Mouse (Mus musculus) intestine, postnatal 0 days (tissue): ENCODE data around the gene Tmem50b. TPM values are rescaled to one million over a fixed set of nuclear protein-coding genes. Genes with fewer than 3 reads are reported as not detected.

Experiments
- ATAC-seq: fragments of 200-750 bp; cut with Nextera tagmentation; 2 replicates; pipeline ENCODE4 v1.8.0; 2017; ENCODE audit warnings: mild to moderate bottlenecking, moderate TSS enrichment, moderate library complexity
- H3K27ac ChIP-seq: fragments of 300-500 bp; sonication (generic); 2 replicates; pipeline ENCODE4 v1.5.1; 2014; ENCODE audit warnings: mild to moderate bottlenecking, low read depth, low read length, moderate library complexity
- H3K27me3 ChIP-seq: fragments of 300-500 bp; sonication (generic); replicated peaks from 2 replicates; pipeline ENCODE4 v1.6.1; 2014; ENCODE audit warnings: low read length, mixed read lengths; ENCODE audit not compliant: control insufficient read depth, insufficient read depth
- H3K36me3 ChIP-seq: fragments of 300-500 bp; sonication (generic); 2 replicates; pipeline ENCODE4 v1.6.1; 2014; ENCODE audit warnings: mild to moderate bottlenecking, moderate library complexity; ENCODE audit not compliant: control insufficient read depth, insufficient read depth
- H3K4me1 ChIP-seq: fragments of 300-500 bp; sonication (generic); replicated peaks from 2 replicates; pipeline ENCODE4 v1.6.1; 2014; ENCODE audit warnings: antibody characterized with exemption, low read length, mixed read lengths; ENCODE audit not compliant: control insufficient read depth, insufficient read depth
- H3K4me2 ChIP-seq: fragments of 300-500 bp; sonication (generic); replicated peaks from 2 replicates; pipeline ENCODE4 v1.6.1; 2014; ENCODE audit warnings: low read depth, mild to moderate bottlenecking, moderate library complexity
- H3K4me3 ChIP-seq: fragments of 300-500 bp; sonication (generic); 2 replicates; pipeline ENCODE4 v1.5.1; 2014; ENCODE audit warnings: low read depth, low read length
- H3K9ac ChIP-seq: fragments of 300-500 bp; sonication (generic); 2 replicates; pipeline ENCODE4 v1.6.1; 2014; ENCODE audit warnings: mild to moderate bottlenecking, low read depth, low read length
- H3K9me3 ChIP-seq: fragments of 300-500 bp; sonication (generic); 2 replicates; pipeline ENCODE4 v1.6.1; 2016; ENCODE audit warnings: mixed run types; ENCODE audit not compliant: control insufficient read depth
- CTCF ChIP-seq: sonication (generic); IDR thresholded peaks from 2 replicates; pipeline ENCODE4 v1.5.1; 2016; ENCODE audit warnings: low read depth, mild to moderate bottlenecking, control low read depth, antibody characterized with exemption, moderate library complexity
- WGBS: fragments of 180-500 bp; shearing (Covaris S2); extraction: QIAGEN DNeasy Blood & Tissue Kit; methylation state at CpG from one replicate; pipeline ENCODE4 v1.1.7; 2014; 5-methylcytosine and 5-hydroxymethylcytosine counted together
- polyA plus RNA-seq: library from polyadenylated mRNA; unstranded; fragments of >200 nt; fragmentation: Nextera tagmentation; extraction: Ambion mirVana; gene quantifications from 2 replicates; pipeline ENCODE4 v1.2.1, GENCODE M21; 2015

The Tmem50b gene
- polyA plus RNA-seq, 1 experiment from 2014 or later = 24.9 TPM

- Histone ChIP-seq H3K4me3 (no peak overlapping the region), H3K27me3 (no peaks in the 10 kb centered on the region), H3K9me3 (no peaks in the 10 kb centered on the region), H3K4me1 (peaks cover 5% of the 10 kb centered on the region), H3K27ac (no peak overlapping the region), H3K4me2 (no peak overlapping the region), H3K36me3 (no peaks in the 10 kb centered on the region; the same call in 1 of the 2 replicates), H3K9ac (no peak overlapping the region)
- WGBS = 49% methylated on average over 3 of the region's 3 CpGs
- no peak for TF ChIP-seq CTCF
- ATAC-seq = no peak
Observed at GRCm38 (mm10) chr16:91593262-91593661, 4.3 kb downstream of the Tmem50b start.

DNA sequence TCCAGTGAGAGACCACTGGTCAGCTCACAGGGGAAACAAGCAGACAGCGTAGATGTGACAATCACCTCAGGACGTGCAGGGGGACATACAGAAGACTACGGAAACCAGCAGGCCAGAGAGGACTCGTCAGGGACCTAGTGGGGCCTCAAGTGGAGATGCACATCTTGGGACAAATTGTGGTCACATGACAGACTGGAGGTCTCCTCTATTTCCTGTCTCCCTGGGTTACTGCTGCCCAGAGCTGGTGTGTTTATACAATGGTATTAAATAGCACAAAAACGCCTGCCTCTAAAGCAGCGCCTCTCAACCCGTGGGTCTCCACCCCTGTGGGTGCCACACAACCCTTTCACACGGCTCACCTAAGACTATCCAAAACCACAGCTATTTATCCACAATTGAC is 5.4 kb downstream of the Tmem50b start:
- ATAC-seq = no peak
- Histone ChIP-seq H3K4me1 (peaks cover 5% of the 10 kb centered on the region), H3K4me3 (no peak overlapping the region), H3K9ac (no peak overlapping the region), H3K27me3 (no peaks in the 10 kb centered on the region), H3K4me2 (no peak overlapping the region), H3K36me3 (no peaks in the 10 kb centered on the region; the same call in 1 of the 2 replicates), H3K9me3 (no peaks in the 10 kb centered on the region), H3K27ac (no peak overlapping the region; the same call in 1 of the 2 replicates)
- 57% methylated on average over 8 of the region's 8 CpGs for WGBS
- TF ChIP-seq CTCF = no peak

- H3K4me3 ChIP-seq = no peak overlapping the region
- no peak for TF ChIP-seq CTCF
- no peaks in the 10 kb centered on the region for H3K9me3 ChIP-seq
- no peak overlapping the region for H3K27ac ChIP-seq
- H3K4me2 ChIP-seq = no peak overlapping the region
- ATAC-seq = no peak
- no peaks in the 10 kb centered on the region for H3K27me3 ChIP-seq
- H3K36me3 ChIP-seq = peaks cover 17% of the 10 kb centered on the region
- H3K9ac ChIP-seq = no peak overlapping the region
- no peaks in the 10 kb centered on the region for H3K4me1 ChIP-seq
- 88% methylated on average over 3 of the region's 3 CpGs for WGBS
Observed at GRCm38 (mm10) chr16:91588703-91589102, 8.9 kb downstream of the Tmem50b start.

DNA sequence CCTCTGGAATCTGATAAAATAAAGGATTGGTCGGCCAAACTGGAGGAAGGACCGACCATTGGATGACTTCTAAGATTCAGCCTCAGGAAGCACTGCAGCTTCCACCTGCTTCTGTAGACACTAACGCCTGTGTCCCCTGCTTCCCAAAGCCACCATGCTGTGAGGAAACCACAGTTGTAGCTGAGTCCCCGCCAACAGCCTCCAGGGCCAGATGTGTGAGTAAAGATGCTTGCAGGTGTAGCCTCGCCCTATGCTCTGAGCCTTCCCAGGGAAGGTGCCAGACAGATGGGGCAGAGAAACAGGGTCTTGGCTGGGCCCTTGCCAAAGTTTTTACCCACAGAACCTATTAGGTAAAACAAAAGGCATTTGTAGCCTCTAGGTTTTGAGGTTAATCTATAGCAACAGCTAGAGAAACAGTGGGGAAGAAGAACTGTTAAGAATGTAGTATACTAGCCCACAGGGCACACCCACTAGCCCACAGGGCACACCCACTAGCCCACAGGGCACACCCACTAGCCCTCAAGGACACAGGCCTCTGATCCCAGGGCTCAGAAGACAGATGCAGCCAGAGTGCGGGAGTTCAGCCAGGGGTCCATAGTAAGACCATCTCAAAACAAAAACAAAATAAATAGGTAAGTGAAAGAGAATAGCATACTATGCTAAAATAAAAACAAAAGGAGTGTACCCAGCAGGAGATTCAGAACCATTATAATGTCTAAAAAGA is 9.7 kb downstream of the Tmem50b start:
- no peak for ATAC-seq
- H3K4me3 ChIP-seq = no peak overlapping the region
- no peaks in the 10 kb centered on the region for H3K4me1 ChIP-seq
- H3K9ac ChIP-seq = no peak overlapping the region
- H3K27me3 ChIP-seq = no peaks in the 10 kb centered on the region
- TF ChIP-seq CTCF = no peak
- no peak overlapping the region for H3K27ac ChIP-seq
- no peak overlapping the region for H3K4me2 ChIP-seq
- peaks cover 17% of the 10 kb centered on the region for H3K36me3 ChIP-seq
- no peaks in the 10 kb centered on the region for H3K9me3 ChIP-seq
- 60% methylated on average over 6 of the region's 6 CpGs for WGBS

DNA sequence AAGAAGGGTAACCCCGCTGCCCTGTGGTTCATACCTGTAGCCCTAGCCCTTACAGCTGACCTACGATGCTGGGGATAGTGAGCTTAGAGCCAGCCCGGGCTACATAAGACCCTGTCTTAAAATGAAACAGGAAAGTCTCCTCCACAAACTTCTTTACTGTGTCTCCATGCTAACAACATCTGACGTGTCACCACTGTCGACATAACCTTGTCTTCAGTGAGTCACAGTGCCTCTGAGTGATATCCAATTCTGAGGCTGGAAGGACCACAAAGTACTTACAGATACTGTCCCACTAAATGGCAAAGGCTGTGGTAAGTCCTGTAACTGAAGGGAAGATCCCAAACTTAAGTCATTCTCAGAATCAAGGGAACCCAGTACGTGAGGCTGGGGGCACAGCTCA is 11.4 kb downstream of the Tmem50b start:
- Histone ChIP-seq H3K27ac (no peak overlapping the region), H3K4me2 (no peak overlapping the region), H3K4me3 (no peak overlapping the region), H3K27me3 (no peaks in the 10 kb centered on the region), H3K4me1 (no peaks in the 10 kb centered on the region), H3K9me3 (no peaks in the 10 kb centered on the region), H3K36me3 (peaks cover 20% of the 10 kb centered on the region), H3K9ac (no peak overlapping the region)
- ATAC-seq = no peak
- 90% methylated on average over 6 of the region's 6 CpGs for WGBS
- TF ChIP-seq CTCF = no peak

DNA sequence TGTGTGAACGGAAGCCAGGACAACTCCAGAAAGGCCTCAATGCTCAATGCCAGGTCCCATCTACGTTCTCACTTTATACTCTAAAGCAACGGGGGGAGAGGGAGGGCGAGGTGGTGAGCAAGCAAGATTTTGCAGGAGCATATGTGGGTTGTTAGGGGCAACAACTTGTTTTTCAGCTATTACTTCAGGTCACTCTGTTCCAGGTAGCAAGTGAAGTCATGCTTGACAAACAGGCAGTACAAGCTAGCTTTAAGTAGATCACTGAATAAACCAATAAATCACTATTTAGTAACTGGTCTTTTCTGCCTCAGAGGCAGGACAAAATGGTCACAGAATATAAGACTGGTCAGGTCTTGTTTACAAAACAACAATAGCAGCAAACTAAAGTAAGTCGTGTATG is 12.0 kb downstream of the Tmem50b start:
- no peak for TF ChIP-seq CTCF
- H3K9me3 ChIP-seq = no peaks in the 10 kb centered on the region
- peaks cover 24% of the 10 kb centered on the region for H3K36me3 ChIP-seq
- no peak overlapping the region for H3K4me2 ChIP-seq
- WGBS = 85% methylated on average over 5 of the region's 5 CpGs
- H3K4me1 ChIP-seq = no peaks in the 10 kb centered on the region
- H3K9ac ChIP-seq = no peak overlapping the region
- ATAC-seq = no peak
- H3K27ac ChIP-seq = no peak overlapping the region
- no peak overlapping the region for H3K4me3 ChIP-seq
- no peaks in the 10 kb centered on the region for H3K27me3 ChIP-seq

GRCm38 (mm10) chr16:91582307-91582706 is 15.3 kb downstream of the Tmem50b start:
- no peaks in the 10 kb centered on the region for H3K4me1 ChIP-seq
- H3K9me3 ChIP-seq = no peaks in the 10 kb centered on the region
- H3K36me3 ChIP-seq = peaks cover 25% of the 10 kb centered on the region
- no peak overlapping the region for H3K4me2 ChIP-seq
- ATAC-seq = no peak
- no peak overlapping the region for H3K9ac ChIP-seq
- no peak overlapping the region for H3K4me3 ChIP-seq
- WGBS = 73% methylated on average over 2 of the region's 2 CpGs
- H3K27ac ChIP-seq = no peak overlapping the region
- TF ChIP-seq CTCF = peak; percentile 77
- H3K27me3 ChIP-seq = no peaks in the 10 kb centered on the region
